Mouse (Mus musculus) midbrain, embryonic 16.5 days (tissue): ENCODE measurements around the gene Fbxw7. TPM values are rescaled to one million over a fixed set of nuclear protein-coding genes. Genes with fewer than 3 reads are reported as not detected.
"Not testable (repeated sequence)": the region's sequence is repeated elsewhere in the genome, so short reads cannot be mapped to it uniquely, and the experiment has no call there.

Source experiments
- ATAC-seq: fragments of 200-750 bp; cut with Nextera tagmentation; 2 replicates; pipeline ENCODE4 v1.8.0; 2017; ENCODE audit warnings: moderate TSS enrichment
- H3K27ac ChIP-seq: fragments of 300-500 bp; sonication (generic); 2 replicates; pipeline ENCODE4 v1.5.1; 2014; ENCODE audit warnings: mild to moderate bottlenecking, low read length, mixed read lengths
- H3K27me3 ChIP-seq: fragments of 300-500 bp; sonication (generic); 2 replicates; pipeline ENCODE4 v1.6.1; 2014; ENCODE audit warnings: low read depth, low read length, mixed read lengths; ENCODE audit not compliant: control insufficient read depth, insufficient read depth
- H3K36me3 ChIP-seq: fragments of 300-500 bp; sonication (generic); 2 replicates; pipeline ENCODE4 v1.6.1; 2014; ENCODE audit warnings: mild to moderate bottlenecking, low read length, moderate library complexity, mixed read lengths; ENCODE audit not compliant: control insufficient read depth, insufficient read depth
- H3K4me1 ChIP-seq: fragments of 300-500 bp; sonication (generic); 2 replicates; pipeline ENCODE4 v1.6.1; 2014; ENCODE audit warnings: mild to moderate bottlenecking, low read length, mixed read lengths; ENCODE audit not compliant: control insufficient read depth, insufficient read depth
- H3K4me2 ChIP-seq: fragments of 300-500 bp; sonication (generic); 2 replicates; pipeline ENCODE4 v1.6.1; 2014; ENCODE audit warnings: mild to moderate bottlenecking, low read length, mixed read lengths
- H3K4me3 ChIP-seq: fragments of 300-500 bp; sonication (generic); 2 replicates; pipeline ENCODE4 v1.5.1; 2014; ENCODE audit warnings: low read depth, mild to moderate bottlenecking, low read length, moderate library complexity, mixed read lengths
- H3K9ac ChIP-seq: fragments of 300-500 bp; sonication (generic); 2 replicates; pipeline ENCODE4 v1.6.1; 2014; ENCODE audit warnings: low read depth, low read length, mixed read lengths
- H3K9me3 ChIP-seq: fragments of 300-500 bp; sonication (generic); replicated peaks from 2 replicates; pipeline ENCODE4 v1.6.1; 2014; ENCODE audit warnings: mild to moderate bottlenecking, low read length, mixed read lengths; ENCODE audit not compliant: control insufficient read depth, poor library complexity, severe bottlenecking
- WGBS: fragments of 180-500 bp; shearing (Covaris S2); extraction: QIAGEN DNeasy Blood & Tissue Kit; methylation state at CpG from one replicate; pipeline ENCODE4 v1.1.7; 2014; 5-methylcytosine and 5-hydroxymethylcytosine counted together
- polyA plus RNA-seq: library from polyadenylated mRNA; unstranded; fragments of >200 nt; fragmentation: Nextera tagmentation; extraction: Ambion mirVana; gene quantifications from 2 replicates; pipeline ENCODE4 v1.2.1, GENCODE M21; 2015

The Fbxw7 gene
- polyA plus RNA-seq, 1 experiment from 2014 or later = 28.5 TPM

- not testable (repeated sequence) for H3K4me3 ChIP-seq, H3K9me3 ChIP-seq, H3K36me3 ChIP-seq, H3K4me1 ChIP-seq, H3K27me3 ChIP-seq, ATAC-seq, H3K4me2 ChIP-seq, H3K9ac ChIP-seq, H3K27ac ChIP-seq
- 97% methylated on average over 3 of the region's 3 CpGs for WGBS
These were observed 46.7 kb downstream of the Fbxw7 start for GRCm38 (mm10) chr3:84861817-84862216.

GRCm38 (mm10) chr3:84865684-84866083 lies 50.6 kb downstream of the Fbxw7 start:
- 75% methylated on average over 3 of the region's 3 CpGs for WGBS
- H3K36me3 ChIP-seq = no peaks in the 10 kb centered on the region
- H3K4me1 ChIP-seq = 0 out of 2 replicates have a peak, but pooled peaks cover 4% of the 10 kb centered on the region
- no peaks in the 10 kb centered on the region for H3K27me3 ChIP-seq
- no peaks in the 10 kb centered on the region for H3K9me3 ChIP-seq
- no peak for ATAC-seq
- no peak overlapping the region for H3K27ac ChIP-seq
- H3K4me2 ChIP-seq = no peak overlapping the region
- no peak overlapping the region for H3K4me3 ChIP-seq
- no peak overlapping the region for H3K9ac ChIP-seq

GRCm38 (mm10) chr3:84866866-84867265 lies 51.8 kb downstream of the Fbxw7 start:
- Histone ChIP-seq H3K4me2 (no peak overlapping the region), H3K4me3 (no peak overlapping the region), H3K36me3 (no peaks in the 10 kb centered on the region), H3K9me3 (no peaks in the 10 kb centered on the region), H3K4me1 (0 out of 2 replicates have a peak, but pooled peaks cover 4% of the 10 kb centered on the region), H3K27ac (no peak overlapping the region), H3K9ac (no peak overlapping the region), H3K27me3 (no peaks in the 10 kb centered on the region)
- no peak for ATAC-seq
- WGBS = 78% methylated on average over 4 of the region's 4 CpGs

- no peaks in the 10 kb centered on the region for H3K9me3 ChIP-seq
- no peak overlapping the region for H3K9ac ChIP-seq
- H3K36me3 ChIP-seq = no peaks in the 10 kb centered on the region
- no peak overlapping the region for H3K4me2 ChIP-seq
- H3K27me3 ChIP-seq = no peaks in the 10 kb centered on the region
- 96% methylated on average over 1 of the region's 1 CpGs for WGBS
- no peak for ATAC-seq
- H3K27ac ChIP-seq = no peak overlapping the region
- H3K4me1 ChIP-seq = 0 out of 2 replicates have a peak, but pooled peaks cover 4% of the 10 kb centered on the region
- no peak overlapping the region for H3K4me3 ChIP-seq
These were observed 52.4 kb downstream of the Fbxw7 start for GRCm38 (mm10) chr3:84867434-84867975.

GRCm38 (mm10) chr3:84867991-84868390 lies 52.9 kb downstream of the Fbxw7 start:
- no peak for ATAC-seq
- Histone ChIP-seq H3K4me1 (0 out of 2 replicates have a peak, but pooled peaks cover 4% of the 10 kb centered on the region), H3K4me2 (no peak overlapping the region), H3K27me3 (no peaks in the 10 kb centered on the region), H3K27ac (no peak overlapping the region), H3K9me3 (no peaks in the 10 kb centered on the region), H3K9ac (no peak overlapping the region), H3K36me3 (no peaks in the 10 kb centered on the region), H3K4me3 (no peak overlapping the region)
- 57% methylated on average over 1 of the region's 1 CpGs for WGBS

GRCm38 (mm10) chr3:84870126-84870525 lies 55.1 kb downstream of the Fbxw7 start:
- no peak overlapping the region for H3K4me2 ChIP-seq
- H3K9me3 ChIP-seq = no peaks in the 10 kb centered on the region
- no peak overlapping the region for H3K27ac ChIP-seq
- H3K27me3 ChIP-seq = no peaks in the 10 kb centered on the region
- ATAC-seq = no peak
- no peaks in the 10 kb centered on the region for H3K36me3 ChIP-seq
- H3K9ac ChIP-seq = no peak overlapping the region
- 0 out of 2 replicates have a peak, but pooled peaks cover 4% of the 10 kb centered on the region for H3K4me1 ChIP-seq
- H3K4me3 ChIP-seq = no peak overlapping the region

- no peak overlapping the region for H3K9ac ChIP-seq
- H3K27me3 ChIP-seq = no peaks in the 10 kb centered on the region
- 77% methylated on average over 9 of the region's 9 CpGs for WGBS
- no peaks in the 10 kb centered on the region for H3K4me1 ChIP-seq
- ATAC-seq = no peak
- H3K27ac ChIP-seq = no peak overlapping the region
- H3K4me2 ChIP-seq = no peak overlapping the region
- H3K36me3 ChIP-seq = no peaks in the 10 kb centered on the region
- no peak overlapping the region for H3K4me3 ChIP-seq
- no peaks in the 10 kb centered on the region for H3K9me3 ChIP-seq
These were observed 60.2 kb downstream of the Fbxw7 start for GRCm38 (mm10) chr3:84875306-84875705.

GRCm38 (mm10) chr3:84876211-84876610 lies 61.1 kb downstream of the Fbxw7 start:
- H3K9me3 ChIP-seq = no peaks in the 10 kb centered on the region
- no peak overlapping the region for H3K27ac ChIP-seq
- no peaks in the 10 kb centered on the region for H3K36me3 ChIP-seq
- WGBS = 75% methylated on average over 4 of the region's 4 CpGs
- no peaks in the 10 kb centered on the region for H3K4me1 ChIP-seq
- H3K4me3 ChIP-seq = no peak overlapping the region
- no peak overlapping the region for H3K9ac ChIP-seq
- H3K27me3 ChIP-seq = no peaks in the 10 kb centered on the region
- no peak for ATAC-seq
- H3K4me2 ChIP-seq = no peak overlapping the region

GRCm38 (mm10) chr3:84883817-84884483 lies 68.9 kb downstream of the Fbxw7 start:
- no peaks in the 10 kb centered on the region for H3K27me3 ChIP-seq
- H3K9ac ChIP-seq = no peak overlapping the region
- WGBS = 58% methylated on average over 11 of the region's 11 CpGs
- no peak overlapping the region for H3K4me3 ChIP-seq
- no peak overlapping the region for H3K27ac ChIP-seq
- H3K4me1 ChIP-seq = no peaks in the 10 kb centered on the region
- no peak; the same call in 1 of the 2 replicates for ATAC-seq
- H3K4me2 ChIP-seq = no peak overlapping the region
- H3K9me3 ChIP-seq = no peaks in the 10 kb centered on the region
- no peaks in the 10 kb centered on the region for H3K36me3 ChIP-seq
